Mouse (Mus musculus): ENCODE results near the gene Pnma5. TPM values are rescaled to one million over a fixed set of nuclear protein-coding genes. Genes with fewer than 3 reads are reported as not detected.

Gene Pnma5
- polyA plus RNA-seq, 1 experiment from 2014 or later, result not detected

MicroRNAs encoded within 50 kb of the gene (microRNA counts, 519-probe panel; counts per million panel counts)
- 342 counts per million, percentile 67 among the panel's probes with 10 or more counts for microRNA mmu-miR-2137

Small RNA genes lying within 50 kb of the gene (microRNA-seq; reads per million reads assigned to microRNA genes)
- gene Mir2137, result 4.2 reads per million, percentile 12 among the genes with 10 or more reads in this experiment

Other genes with a start within 250 kb of the Pnma5 start
- gene Gabrq, start 211.9 kb downstream of the Pnma5 start, polyA plus RNA-seq (2016; fragmentation: Nextera tagmentation; extraction: Ambion mirVana), result 1.1 TPM in 2 replicates
- 84.6 and 94.1 TPM in 2 replicates for gene Cetn2, start 118.7 kb downstream of the Pnma5 start, polyA plus RNA-seq (2016; fragmentation: Nextera tagmentation; extraction: Ambion mirVana)
- gene Nsdhl, start 118.5 kb downstream of the Pnma5 start, polyA plus RNA-seq (2016; fragmentation: Nextera tagmentation; extraction: Ambion mirVana), result 37.9 and 41.4 TPM in 2 replicates
- 2.3 and 2.7 TPM in 2 replicates for gene Zfp185, start 49.8 kb downstream of the Pnma5 start, polyA plus RNA-seq (2016; fragmentation: Nextera tagmentation; extraction: Ambion mirVana)
- gene Pnma3, start 27.7 kb upstream of the Pnma5 start, polyA plus RNA-seq (2016; fragmentation: Nextera tagmentation; extraction: Ambion mirVana), result 0.99 and 1.1 TPM in 2 replicates
- 0.71 and 0.91 TPM in 2 replicates for gene Xlr4a, start 45.4 kb upstream of the Pnma5 start, polyA plus RNA-seq (2016; fragmentation: Nextera tagmentation; extraction: Ambion mirVana)
- gene Xlr3a, start 60.0 kb upstream of the Pnma5 start, polyA plus RNA-seq (2016; fragmentation: Nextera tagmentation; extraction: Ambion mirVana), result 3.7 and 4.1 TPM in 2 replicates
- 0.23 and 0.26 TPM in 2 replicates for gene Gm14685, start 79.9 kb upstream of the Pnma5 start, polyA plus RNA-seq (2016; fragmentation: Nextera tagmentation; extraction: Ambion mirVana)
- not detected in 2 replicates for gene Xlr5b, start 111.7 kb upstream of the Pnma5 start, polyA plus RNA-seq (2016; fragmentation: Nextera tagmentation; extraction: Ambion mirVana)
- not detected in 2 replicates for gene DXBay18, start 112.3 kb upstream of the Pnma5 start, polyA plus RNA-seq (2016; fragmentation: Nextera tagmentation; extraction: Ambion mirVana)
- gene Spin2d, start 139.9 kb upstream of the Pnma5 start, polyA plus RNA-seq (2016; fragmentation: Nextera tagmentation; extraction: Ambion mirVana), result not detected in 2 replicates
- gene Xlr3b, start 155.1 kb upstream of the Pnma5 start, polyA plus RNA-seq (2016; fragmentation: Nextera tagmentation; extraction: Ambion mirVana), result 18.7 and 21.4 TPM in 2 replicates
- gene Xlr4b, start 177.2 kb upstream of the Pnma5 start, polyA plus RNA-seq (2016; fragmentation: Nextera tagmentation; extraction: Ambion mirVana), result 0.37 and 0.57 TPM in 2 replicates
- 23.9 and 26.1 TPM in 2 replicates for gene F8a, start 191.2 kb upstream of the Pnma5 start, polyA plus RNA-seq (2016; fragmentation: Nextera tagmentation; extraction: Ambion mirVana)
- 0.57 TPM in 1 of 2 replicates, not detected in the other for gene Xlr4c, start 206.0 kb upstream of the Pnma5 start, polyA plus RNA-seq (2016; fragmentation: Nextera tagmentation; extraction: Ambion mirVana)
- 0.60 and 0.82 TPM in 2 replicates for gene Xlr3c, start 228.3 kb upstream of the Pnma5 start, polyA plus RNA-seq (2016; fragmentation: Nextera tagmentation; extraction: Ambion mirVana)